Mouse (Mus musculus) T-cell, adult 2 months (primary cell): ENCODE measurements around the gene Olfr1124.
"Not testable (repeated sequence)": the region's sequence is repeated elsewhere in the genome, so short reads cannot be mapped to it uniquely, and the experiment has no call there.

Experiments
- DNase-seq: peaks from one replicate; pipeline ENCODE4 v3.0.0; 2022; ENCODE audit warnings: low spot score

Gene Olfr1124

GRCm38 (mm10) chr2:87429975-87430374, at the start of gene Olfr1124:
Olfr1124 (plus strand) TSS chr2:87430275.
- no peak for DNase-seq

DNA sequence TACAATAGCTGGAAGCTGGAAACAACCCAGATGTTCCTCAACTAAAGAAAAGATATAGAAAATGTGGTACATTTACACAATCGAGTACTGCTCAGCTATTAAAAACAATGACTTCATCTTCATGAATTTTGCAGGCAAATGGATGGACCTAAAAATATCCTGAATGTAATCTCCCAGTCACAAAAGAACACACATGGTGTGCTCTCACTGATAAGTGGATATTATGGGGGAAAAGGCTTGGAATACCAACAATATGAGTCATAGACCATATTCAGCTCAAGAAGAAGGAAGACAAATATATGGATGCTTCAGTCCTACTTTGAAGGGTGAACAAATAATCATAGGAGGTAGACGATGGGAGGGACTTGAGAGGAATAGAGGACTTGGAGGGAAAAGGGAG, 46.1 kb upstream of the Olfr1124 start:
- no peak for DNase-seq

- DNase-seq: no peak
These were observed 44.5 kb upstream of the Olfr1124 start, which contains the start of gene Olfr1122 for GRCm38 (mm10) chr2:87385549-87385948. Olfr1122 (plus strand) TSS chr2:87385849.

- DNase-seq: not testable (repeated sequence)
These were observed 36.5 kb upstream of the Olfr1124 start for GRCm38 (mm10) chr2:87393605-87394004.

DNA sequence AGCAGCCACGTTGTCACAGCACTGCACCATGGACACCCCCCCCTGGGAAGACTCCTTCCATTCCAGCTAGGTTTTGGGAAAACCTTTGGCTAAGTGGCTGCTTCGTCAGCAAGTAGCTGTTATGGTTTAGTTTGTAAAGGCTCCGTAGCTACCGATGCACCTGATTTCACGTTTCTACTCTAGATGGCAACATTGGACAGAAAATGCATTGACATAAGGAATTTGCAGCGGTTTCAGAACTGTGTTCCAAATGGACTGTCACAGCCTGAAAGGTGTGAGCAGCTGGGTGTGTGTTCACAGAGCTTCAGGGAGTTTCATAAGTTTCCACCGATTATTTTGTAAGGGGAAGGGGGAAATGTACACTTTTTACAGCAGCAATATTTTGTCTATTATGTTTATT, 35.4 kb upstream of the Olfr1124 start:
- DNase-seq: not testable (repeated sequence)

DNA sequence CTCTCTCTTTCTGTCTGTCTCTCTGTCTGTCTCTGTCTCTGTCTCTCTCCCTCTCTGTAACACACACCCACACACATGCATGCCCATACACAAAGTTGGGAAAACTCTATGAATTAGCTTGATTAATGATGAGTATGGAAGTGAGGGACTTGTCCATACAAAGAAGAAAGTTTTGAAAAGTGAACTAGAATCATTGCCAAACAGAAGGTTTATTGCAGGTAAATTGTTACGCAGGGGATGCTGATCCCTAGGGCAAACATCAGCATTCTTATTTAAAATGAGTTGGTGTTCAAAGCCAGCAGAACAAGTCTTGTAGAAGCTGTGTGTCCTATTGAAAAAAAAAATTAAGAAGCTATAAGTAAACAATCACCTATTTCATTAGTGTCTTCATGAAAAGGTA, 13.7 kb upstream of the Olfr1124 start, which contains the start of gene Olfr1123:
Gene Olfr1123 (plus strand): TSS at position 301 of the 400 bp plus-strand sequence.
- DNase-seq: no peak

DNA sequence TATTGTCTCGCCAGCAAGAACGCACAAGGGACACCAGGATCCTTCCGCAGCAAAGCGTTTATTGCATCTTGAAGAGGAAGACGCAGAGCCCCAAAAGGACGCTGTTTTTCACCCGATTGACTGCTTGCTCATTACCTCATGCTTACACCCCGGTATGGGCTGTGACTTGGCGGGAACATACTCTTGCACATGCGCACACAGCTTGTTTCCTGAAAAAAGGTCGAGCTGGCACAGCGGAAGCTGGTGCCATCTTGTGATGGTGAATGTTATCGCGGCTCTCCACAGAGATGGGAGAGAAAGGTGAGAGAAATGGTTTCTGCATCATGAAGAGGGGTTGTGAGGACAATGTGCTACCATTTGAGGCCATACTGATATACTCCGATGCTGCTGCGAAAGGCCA, 7.7 kb downstream of the Olfr1124 start:
- DNase-seq: no peak

DNA sequence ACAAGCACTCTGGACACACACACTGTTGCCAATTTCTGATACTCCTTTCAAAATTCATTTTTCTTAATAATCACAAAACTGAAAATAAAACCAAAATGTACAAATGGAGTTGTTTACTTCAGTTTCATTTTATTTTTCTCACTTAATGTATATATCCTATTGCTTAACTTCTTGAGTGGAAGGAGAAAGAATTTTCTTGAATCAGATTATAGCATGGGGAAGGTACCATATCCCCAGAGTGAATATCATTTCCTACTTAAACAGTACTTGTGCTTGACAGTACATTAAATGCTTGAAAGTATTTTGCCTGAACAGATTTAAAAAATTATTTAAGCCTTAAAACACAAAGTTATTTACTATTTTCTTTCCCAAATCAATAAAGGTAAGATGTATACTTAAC, 23.6 kb downstream of the Olfr1124 start, which contains the start of gene Olfr1126:
Gene Olfr1126 (plus strand): TSS at position 301 of the 400 bp plus-strand sequence.
- DNase-seq: no peak

DNA sequence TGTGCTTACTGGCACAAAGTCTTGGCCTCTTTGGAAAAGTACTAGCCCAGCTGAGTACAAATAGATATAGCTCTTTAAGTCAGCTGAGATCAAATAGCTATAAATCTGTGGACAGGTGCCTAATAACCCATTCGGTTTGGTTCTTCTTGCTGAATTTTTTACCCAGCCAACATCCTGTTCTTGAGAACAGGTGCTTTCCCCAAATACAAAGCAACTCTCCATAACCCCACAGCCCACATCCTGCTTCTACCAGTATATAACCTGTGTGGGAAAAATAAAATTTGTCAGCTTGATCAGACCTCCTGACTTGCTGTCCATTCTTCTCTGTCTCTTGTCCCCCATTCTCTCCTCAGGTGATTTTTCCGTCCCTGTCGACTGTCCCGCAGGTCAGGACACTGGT, 31.7 kb downstream of the Olfr1124 start:
- no peak for DNase-seq

- no peak for DNase-seq
These were observed 50.1 kb downstream of the Olfr1124 start for GRCm38 (mm10) chr2:87480207-87480606.

DNA sequence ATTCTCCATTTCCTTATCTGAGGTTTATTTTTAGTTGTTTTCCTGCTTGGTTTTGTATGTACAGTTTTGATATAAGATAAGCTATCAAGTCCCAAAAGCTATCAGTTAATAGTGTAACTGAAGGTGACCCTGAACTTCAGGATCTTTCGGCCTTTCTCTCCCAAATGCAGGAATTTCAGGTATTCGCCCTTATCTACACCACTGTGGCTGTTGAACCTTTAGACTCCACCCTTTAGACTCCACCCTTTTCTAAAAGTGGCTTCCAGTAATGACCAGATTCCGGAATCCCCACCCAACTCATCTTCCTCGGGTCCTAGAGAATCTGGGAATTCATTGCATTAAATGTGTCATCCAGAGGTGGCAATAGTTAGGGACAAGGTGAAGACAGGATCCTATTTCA, 51.1 kb downstream of the Olfr1124 start:
- DNase-seq: no peak

- no peak for DNase-seq
These were observed 52.2 kb downstream of the Olfr1124 start for GRCm38 (mm10) chr2:87482276-87482675.
